10 mouse cellular contexts compared by ENCODE assay signal in the genomic region with DNA sequence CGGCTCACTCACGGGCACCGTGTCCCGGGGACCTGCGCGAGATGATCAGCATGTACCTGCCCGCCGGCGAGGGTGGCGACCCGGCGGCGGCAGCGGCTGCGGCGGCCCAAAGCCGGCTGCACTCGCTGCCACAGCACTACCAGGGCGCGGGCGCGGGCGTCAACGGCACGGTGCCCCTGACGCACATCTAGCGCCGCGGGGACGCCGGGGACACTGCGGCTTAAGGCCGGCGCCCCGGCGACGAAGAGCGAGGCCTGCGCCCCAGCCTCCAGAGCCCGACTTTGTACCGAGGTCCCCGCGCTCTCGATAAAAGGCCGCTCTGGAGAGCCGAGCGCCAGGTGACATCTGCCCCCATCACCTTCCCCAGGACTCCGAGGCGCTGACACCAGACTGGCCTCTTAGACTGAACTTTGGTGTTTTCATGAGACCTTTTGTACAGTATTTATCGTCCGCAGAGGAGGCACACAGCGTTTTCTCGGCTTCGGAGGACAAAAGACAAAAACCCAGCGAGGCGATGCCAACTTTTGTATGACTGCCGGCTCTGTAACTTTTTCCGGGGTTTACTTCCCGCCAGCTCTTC. TPM values are rescaled to one million over a fixed set of nuclear protein-coding genes. Genes with fewer than 3 reads are reported as not detected.
A peak's percentile ranks its signal among the peaks of the same experiment; 100 is the strongest.
DNase-seq lines count a peak whose midpoint lies in the region; ATAC-seq and TF ChIP-seq lines count a peak whose summit lies in the region.
"Had no signal": no experiment of that assay in that cellular context is flagged by ENCODE, and none has a peak within 500 bp of the region (broad histone marks: within the 10 kb centered on the region; RNA-seq: fewer than 3 reads in every experiment).

No protein-coding gene starts in this region.

- ATAC-seq in lung, embryonic 16.5 days (ENCODE audit: low read depth): no peak
- ATAC-seq in forebrain, embryonic 12.5 days (ENCODE audit: low FRiP score): no peak
- ATAC-seq in stomach, embryonic 14.5 days (ENCODE audit: insufficient number of reproducible peaks, insufficient read depth, low FRiP score, low read depth): no peak

- TF ChIP-seq POLR2A in kidney, adult 2 months (IDR thresholded peaks at IDR 0.05; ENCODE audit: low read depth, low read length): no peak

- peaks cover 12% of the 10 kb centered on the region for H3K4me1 ChIP-seq in lung, embryonic 16.5 days (replicated peaks; ENCODE audit: control insufficient read depth, insufficient read depth, low read length)
- H3K4me1 ChIP-seq in forebrain, embryonic 12.5 days: peaks cover 57% of the 10 kb centered on the region
- H3K4me1 ChIP-seq in limb, embryonic 10.5 days: peaks cover 50% of the 10 kb centered on the region
- peaks cover 22% of the 10 kb centered on the region; the same call in 1 of the 2 replicates for H3K4me1 ChIP-seq in stomach, embryonic 14.5 days (ENCODE audit: control insufficient read depth, insufficient read depth, low read length)
- no peaks in the 10 kb centered on the region for H3K4me1 ChIP-seq in kidney, adult 2 months (ENCODE audit: control insufficient read depth, insufficient read depth, low read length)

- no peak overlapping the region for H3K27ac ChIP-seq in lung, embryonic 16.5 days (ENCODE audit: low read length)
- peak overlapping the region; percentile 99 for H3K27ac ChIP-seq in forebrain, embryonic 12.5 days
- H3K27ac ChIP-seq in limb, embryonic 10.5 days: no peak overlapping the region
- no peak overlapping the region for H3K27ac ChIP-seq in stomach, embryonic 14.5 days (ENCODE audit: low read length)
- H3K27ac ChIP-seq in kidney, adult 2 months (ENCODE audit: insufficient read depth, low read depth, low read length): no peak overlapping the region

- H3K36me3 ChIP-seq in lung, embryonic 16.5 days (ENCODE audit: control insufficient read depth, insufficient read depth, low read length): no peaks in the 10 kb centered on the region
- H3K36me3 ChIP-seq in forebrain, embryonic 12.5 days (replicated peaks): no peaks in the 10 kb centered on the region; the same call in 1 of the 2 replicates
- H3K36me3 ChIP-seq in limb, embryonic 10.5 days: no peaks in the 10 kb centered on the region
- H3K36me3 ChIP-seq in stomach, embryonic 14.5 days (ENCODE audit: control insufficient read depth, insufficient read depth, low read length): no peaks in the 10 kb centered on the region
- no peaks in the 10 kb centered on the region for H3K36me3 ChIP-seq in kidney, adult 2 months (ENCODE audit: control insufficient read depth, insufficient read depth, low read length)

- H3K4me2 ChIP-seq in lung, embryonic 16.5 days (ENCODE audit: low read depth, low read length): peak overlapping the region; percentile 48
- H3K4me2 ChIP-seq in forebrain, embryonic 12.5 days: peak overlapping the region; percentile 82
- peak overlapping the region; percentile 35 for H3K4me2 ChIP-seq in stomach, embryonic 14.5 days (replicated peaks; ENCODE audit: low read depth, low read length)

- TF ChIP-seq CTCF in kidney, adult 2 months (conservative IDR thresholded peaks at IDR 0.05; ENCODE audit: insufficient read depth, insufficient read length, low read depth, low read length): no peak

- H3K9me3 ChIP-seq in lung, embryonic 16.5 days (ENCODE audit: control insufficient read depth, low read length): no peaks in the 10 kb centered on the region
- H3K9me3 ChIP-seq in forebrain, embryonic 12.5 days: no peaks in the 10 kb centered on the region
- no peaks in the 10 kb centered on the region for H3K9me3 ChIP-seq in limb, embryonic 10.5 days (replicated peaks)
- H3K9me3 ChIP-seq in stomach, embryonic 14.5 days (ENCODE audit: control insufficient read depth, low read depth, low read length): no peaks in the 10 kb centered on the region

- H3K4me3 ChIP-seq in lung, embryonic 16.5 days (ENCODE audit: low read length): peak overlapping the region; percentile 39
- peak overlapping the region; percentile 89 for H3K4me3 ChIP-seq in forebrain, embryonic 12.5 days (replicated peaks)
- peak overlapping the region; percentile 41 for H3K4me3 ChIP-seq in limb, embryonic 10.5 days
- no peak overlapping the region for H3K4me3 ChIP-seq in stomach, embryonic 14.5 days (ENCODE audit: low read depth, low read length)
- H3K4me3 ChIP-seq in kidney, adult 2 months (ENCODE audit: insufficient read depth, low read depth, low read length): no peak overlapping the region
- H3K4me3 ChIP-seq: erythroblast, embryonic 14.5 days had no signal

- peaks cover 94% of the 10 kb centered on the region for H3K27me3 ChIP-seq in lung, embryonic 16.5 days (ENCODE audit: control insufficient read depth, insufficient read depth, low read depth, low read length)
- peaks cover 39% of the 10 kb centered on the region for H3K27me3 ChIP-seq in forebrain, embryonic 12.5 days
- H3K27me3 ChIP-seq in limb, embryonic 10.5 days (ENCODE audit: low read depth, poor library complexity, severe bottlenecking): peaks cover 100% of the 10 kb centered on the region
- H3K27me3 ChIP-seq in stomach, embryonic 14.5 days (ENCODE audit: control insufficient read depth, insufficient read depth, low read length): peaks cover 80% of the 10 kb centered on the region
- peaks cover 26% of the 10 kb centered on the region for H3K27me3 ChIP-seq in kidney, adult 2 months (replicated peaks; ENCODE audit: control insufficient read depth, insufficient read depth, low read length)

- WGBS in lung, embryonic 16.5 days: under 1% methylated on average over 59 of the region's 59 CpGs
- under 1% methylated on average over 59 of the region's 59 CpGs for WGBS in forebrain, embryonic 12.5 days
- under 1% methylated on average over 55 of the region's 59 CpGs for WGBS in limb, embryonic 10.5 days
- WGBS in stomach, embryonic 14.5 days: under 1% methylated on average over 55 of the region's 59 CpGs
- WGBS in kidney, adult 2 months: 2% methylated on average over 59 of the region's 59 CpGs

- no peak overlapping the region for H3K9ac ChIP-seq in lung, embryonic 16.5 days (ENCODE audit: low read length)
- H3K9ac ChIP-seq in forebrain, embryonic 12.5 days: peak overlapping the region; percentile 98
- H3K9ac ChIP-seq in stomach, embryonic 14.5 days (replicated peaks; ENCODE audit: low read depth, low read length): no peak overlapping the region

- no peak for DNase-seq in lung, adult 18-20 months
- peak; percentile 67 for DNase-seq in limb, embryonic 10.5 days (ENCODE audit: low spot score)
- DNase-seq in right cerebral cortex, postnatal 14 days: no peak
- no peak for DNase-seq in cerebellum, postnatal 25 days
- no peak for DNase-seq in kidney, adult 2 months
- DNase-seq: right cerebral cortex, adult 18-20 months had no signal

RNA-seq across cellular contexts. Expression of a gene that starts 2.3 kb away (rescaled TPM):
- not detected in 2 replicates for polyA plus RNA-seq in lung, embryonic 16.5 days (2015; fragmentation: Nextera tagmentation; extraction: Ambion mirVana)
- polyA plus RNA-seq in forebrain, embryonic 12.5 days (2016; fragmentation: Nextera tagmentation; extraction: Ambion mirVana): 9.6 and 11.0 TPM in 2 replicates
- polyA plus RNA-seq in limb, embryonic 10.5 days (2016; fragmentation: Nextera tagmentation; extraction: Ambion mirVana): not detected in 2 replicates
- polyA plus RNA-seq in stomach, embryonic 14.5 days (2014; fragmentation: Nextera tagmentation; extraction: Ambion mirVana): not detected in 2 replicates
- not detected in 2 replicates for polyA plus RNA-seq in kidney, adult 2 months (2012; rRNA removed)

Comparison
In these comparisons a context has a peak if more than half of its experiments do, and no peak if none do; other contexts are left out.
1. H3K4me3 ChIP-seq: peak in lung, embryonic 16.5 days (single experiment), forebrain, embryonic 12.5 days (single experiment) and limb, embryonic 10.5 days (single experiment); none in stomach, embryonic 14.5 days (single experiment) and kidney, adult 2 months (single experiment).
2. RNA of a gene that starts 2.3 kb away (polyA plus RNA-seq): 9.6 to 11.0 TPM in forebrain, embryonic 12.5 days; not detected in limb, embryonic 10.5 days, not detected in lung, embryonic 16.5 days, not detected in stomach, embryonic 14.5 days and not detected in kidney, adult 2 months; every median in the first group is over 10 times any median in the second.
3. Peak in every context shown above with its lines, with median percentiles within 50 percentile points of each other: H3K4me2 ChIP-seq.